Mouse (Mus musculus): ENCODE results near the gene Krt8. TPM values are rescaled to one million over a fixed set of nuclear protein-coding genes. Genes with fewer than 3 reads are reported as not detected.
A peak's percentile ranks its signal among the peaks of the same experiment; 100 is the strongest.

Gene Krt8
- 70.8 and 75.5 TPM in 2 replicates for polyA plus RNA-seq (2015; fragmentation: Nextera tagmentation; extraction: Ambion mirVana)

GRCm38 (mm10) chr15:102004189-102004588 is at the start of gene Krt8:
Gene Krt8 (minus strand): TSS chr15:102004482.
- H3K9me3 ChIP-seq, result no peaks in the 10 kb centered on the region
- H3K36me3 ChIP-seq, result no peaks in the 10 kb centered on the region
- H3K4me1 ChIP-seq, result peaks cover 35% of the 10 kb centered on the region
- no peak within 1 kb of the TSS for H3K27ac ChIP-seq
- 34% methylated on average over 11 of the region's 11 CpGs for WGBS
- H3K4me2 ChIP-seq, result peak within 1 kb of the TSS; percentile 58
- peak within 1 kb of the TSS; percentile 34 for H3K4me3 ChIP-seq
- no peak within 1 kb of the TSS for H3K9ac ChIP-seq
- no peak for ATAC-seq (ENCODE audit: insufficient number of reproducible peaks, low FRiP score, low TSS enrichment, low read depth)
- H3K27me3 ChIP-seq, result peaks cover 56% of the 10 kb centered on the region

- Histone ChIP-seq H3K9ac (peak overlapping the region; percentile 15; the same call in 1 of the 2 replicates), H3K4me3 (peak overlapping the region; percentile 46), H3K4me1 (peaks cover 8% of the 10 kb centered on the region; the same call in 1 of the 2 replicates), H3K36me3 (no peaks in the 10 kb centered on the region), H3K27ac (0 out of 2 replicates have a peak overlapping the region, but pooled peaks have one; percentile 5), H3K4me2 (peak overlapping the region; percentile 84), H3K27me3 (no peaks in the 10 kb centered on the region), H3K9me3 (no peaks in the 10 kb centered on the region)
- WGBS, result 1% methylated on average over 31 of the region's 33 CpGs
- ATAC-seq (ENCODE audit: insufficient number of reproducible peaks, low FRiP score, low TSS enrichment, low read depth), result peak; percentile 58; the same call in 1 of the 2 replicates
Measured at GRCm38 (mm10) chr15:102051920-102052683, 47.8 kb upstream of the Krt8 start.

- Histone ChIP-seq H3K27me3 (no peaks in the 10 kb centered on the region), H3K9ac (no peak overlapping the region), H3K27ac (no peak overlapping the region), H3K4me2 (no peak overlapping the region), H3K4me1 (peaks cover 8% of the 10 kb centered on the region; the same call in 1 of the 2 replicates), H3K4me3 (no peak overlapping the region), H3K9me3 (no peaks in the 10 kb centered on the region), H3K36me3 (no peaks in the 10 kb centered on the region)
- no peak for ATAC-seq (ENCODE audit: insufficient number of reproducible peaks, low FRiP score, low TSS enrichment, low read depth)
Measured at GRCm38 (mm10) chr15:102049871-102050270, 45.6 kb upstream of the Krt8 start.

GRCm38 (mm10) chr15:102048006-102048405 is 43.7 kb upstream of the Krt8 start:
- H3K27ac ChIP-seq, result no peak overlapping the region
- H3K27me3 ChIP-seq, result no peaks in the 10 kb centered on the region
- H3K36me3 ChIP-seq, result no peaks in the 10 kb centered on the region
- 83% methylated on average over 6 of the region's 6 CpGs for WGBS
- no peak overlapping the region for H3K4me3 ChIP-seq
- ATAC-seq (ENCODE audit: insufficient number of reproducible peaks, low FRiP score, low TSS enrichment, low read depth), result no peak
- no peak overlapping the region for H3K4me2 ChIP-seq
- H3K4me1 ChIP-seq, result peaks cover 8% of the 10 kb centered on the region; the same call in 1 of the 2 replicates
- H3K9me3 ChIP-seq, result no peaks in the 10 kb centered on the region
- no peak overlapping the region for H3K9ac ChIP-seq

- Histone ChIP-seq H3K27ac (no peak overlapping the region), H3K9ac (no peak overlapping the region), H3K4me2 (no peak overlapping the region), H3K36me3 (no peaks in the 10 kb centered on the region), H3K4me3 (no peak overlapping the region), H3K27me3 (no peaks in the 10 kb centered on the region), H3K9me3 (no peaks in the 10 kb centered on the region), H3K4me1 (peaks cover 7% of the 10 kb centered on the region; the same call in 1 of the 2 replicates)
- WGBS, result 87% methylated on average over 10 of the region's 10 CpGs
- no peak for ATAC-seq (ENCODE audit: insufficient number of reproducible peaks, low FRiP score, low TSS enrichment, low read depth)
Measured at GRCm38 (mm10) chr15:102045691-102046090, 41.4 kb upstream of the Krt8 start.

- Histone ChIP-seq H3K36me3 (no peaks in the 10 kb centered on the region), H3K9ac (no peak overlapping the region), H3K4me2 (no peak overlapping the region), H3K9me3 (no peaks in the 10 kb centered on the region), H3K27ac (no peak overlapping the region), H3K27me3 (no peaks in the 10 kb centered on the region), H3K4me1 (peaks cover 7% of the 10 kb centered on the region; the same call in 1 of the 2 replicates), H3K4me3 (no peak overlapping the region)
- no peak for ATAC-seq (ENCODE audit: insufficient number of reproducible peaks, low FRiP score, low TSS enrichment, low read depth)
- WGBS, result 75% methylated on average over 3 of the region's 3 CpGs
Measured at GRCm38 (mm10) chr15:102044745-102045144, 40.5 kb upstream of the Krt8 start.

GRCm38 (mm10) chr15:102041951-102042350 is 37.7 kb upstream of the Krt8 start:
- Histone ChIP-seq H3K4me1 (peaks cover 7% of the 10 kb centered on the region; the same call in 1 of the 2 replicates), H3K27ac (no peak overlapping the region), H3K4me3 (peak overlapping the region; percentile 9), H3K9me3 (no peaks in the 10 kb centered on the region), H3K27me3 (no peaks in the 10 kb centered on the region), H3K36me3 (no peaks in the 10 kb centered on the region), H3K9ac (no peak overlapping the region), H3K4me2 (peak overlapping the region; percentile 30; the same call in 1 of the 2 replicates)
- 22% methylated on average over 7 of the region's 7 CpGs for WGBS
- no peak for ATAC-seq (ENCODE audit: insufficient number of reproducible peaks, low FRiP score, low TSS enrichment, low read depth)

- H3K4me2 ChIP-seq, result no peak overlapping the region
- WGBS, result 72% methylated on average over 4 of the region's 4 CpGs
Measured at GRCm38 (mm10) chr15:102040277-102040676, 36.0 kb upstream of the Krt8 start.

GRCm38 (mm10) chr15:102034121-102035053 is 30.1 kb upstream of the Krt8 start:
- H3K4me3 ChIP-seq, result no peak overlapping the region
- 0 out of 2 replicates have a peak, but pooled peaks cover 3% of the 10 kb centered on the region for H3K27me3 ChIP-seq
- no peaks in the 10 kb centered on the region for H3K36me3 ChIP-seq
- 61% methylated on average over 16 of the region's 16 CpGs for WGBS
- H3K9ac ChIP-seq, result no peak overlapping the region
- no peaks in the 10 kb centered on the region for H3K9me3 ChIP-seq
- H3K27ac ChIP-seq, result no peak overlapping the region
- ATAC-seq (ENCODE audit: insufficient number of reproducible peaks, low FRiP score, low TSS enrichment, low read depth), result no peak
- no peak overlapping the region for H3K4me2 ChIP-seq
- no peaks in the 10 kb centered on the region for H3K4me1 ChIP-seq

More at GRCm38 (mm10) chr15:102040277-102040676, 36.0 kb upstream of the Krt8 start:
- ATAC-seq (ENCODE audit: insufficient number of reproducible peaks, low FRiP score, low TSS enrichment, low read depth), result no peak
- Histone ChIP-seq H3K27ac (no peak overlapping the region), H3K27me3 (0 out of 2 replicates have a peak, but pooled peaks cover 2% of the 10 kb centered on the region), H3K4me3 (no peak overlapping the region), H3K9me3 (no peaks in the 10 kb centered on the region), H3K4me1 (peaks cover 7% of the 10 kb centered on the region; the same call in 1 of the 2 replicates), H3K36me3 (no peaks in the 10 kb centered on the region), H3K9ac (no peak overlapping the region)

GRCm38 (mm10) chr15:102028040-102028439 is 23.8 kb upstream of the Krt8 start, which contains the start of gene Krt18:
Gene Krt18 (plus strand): TSS chr15:102028180.
- H3K9ac ChIP-seq, result no peak within 1 kb of the TSS
- H3K36me3 ChIP-seq, result no peaks in the 10 kb centered on the region
- WGBS, result 2% methylated on average over 28 of the region's 28 CpGs
- no peaks in the 10 kb centered on the region for H3K9me3 ChIP-seq
- no peak within 1 kb of the TSS for H3K27ac ChIP-seq
- H3K4me1 ChIP-seq, result peaks cover 33% of the 10 kb centered on the region
- H3K27me3 ChIP-seq, result peaks cover 33% of the 10 kb centered on the region
- ATAC-seq (ENCODE audit: insufficient number of reproducible peaks, low FRiP score, low TSS enrichment, low read depth), result no peak
- peak within 1 kb of the TSS; percentile 35 for H3K4me3 ChIP-seq
- H3K4me2 ChIP-seq, result peak within 1 kb of the TSS; percentile 53

- H3K9ac ChIP-seq, result no peak overlapping the region
- no peak overlapping the region for H3K4me3 ChIP-seq
- WGBS, result 24% methylated on average over 12 of the region's 12 CpGs
- H3K9me3 ChIP-seq, result no peaks in the 10 kb centered on the region
- H3K4me2 ChIP-seq, result no peak overlapping the region
- no peak for ATAC-seq (ENCODE audit: insufficient number of reproducible peaks, low FRiP score, low TSS enrichment, low read depth)
- no peaks in the 10 kb centered on the region for H3K36me3 ChIP-seq
- H3K27ac ChIP-seq, result no peak overlapping the region
- H3K27me3 ChIP-seq, result peaks cover 33% of the 10 kb centered on the region
- peaks cover 33% of the 10 kb centered on the region for H3K4me1 ChIP-seq
Measured at GRCm38 (mm10) chr15:102026430-102026829, 22.1 kb upstream of the Krt8 start.

Measured in limb, embryonic 15.5 days (tissue).